Mouse (Mus musculus) MEL (cell line): ENCODE measurements around the gene Hnmt. TPM values are rescaled to one million over a fixed set of nuclear protein-coding genes. Genes with fewer than 3 reads are reported as not detected.
A peak's percentile ranks its signal among the peaks of the same experiment; 100 is the strongest.

Source experiments
- DNase-seq: peaks from one replicate; pipeline ENCODE4 v3.0.0; 2011; ENCODE audit warnings: low read depth, low spot score
- H3K27ac ChIP-seq: 2 replicates; pipeline ENCODE4 v1.5.1; 2012; ENCODE audit warnings: low read depth, mild to moderate bottlenecking, control low read depth, low read length, moderate library complexity; ENCODE audit not compliant: control insufficient read depth
- H3K27me3 ChIP-seq, 2 experiments: fragments of 150-350 bp in 1 of 2; sonication (generic) in 1 of 2; 2 replicates each; pipeline ENCODE4 v1.6.1; 2012; ENCODE audit warnings: low read length in 2 of 2, mild to moderate bottlenecking in 2 of 2, improper control_type of control experiment in 1 of 2, moderate library complexity in 1 of 2; ENCODE audit not compliant: insufficient read depth in 2 of 2, control insufficient read depth in 1 of 2
- H3K36me3 ChIP-seq, 2 experiments: 2 replicates each; pipeline ENCODE4 v1.6.1; 2012 to 2014; ENCODE audit warnings: low read length in 2 of 2, improper control_type of control experiment in 1 of 2, inconsistent platforms in 1 of 2, mild to moderate bottlenecking in 1 of 2; ENCODE audit not compliant: insufficient read depth in 2 of 2, control insufficient read depth in 1 of 2
- H3K4me1 ChIP-seq, 2 experiments: fragments of 150-350 bp in 1 of 2; sonication (generic) in 1 of 2; 2 replicates each; pipeline ENCODE4 v1.6.1; 2012; ENCODE audit warnings: low read length in 2 of 2, improper control_type of control experiment in 1 of 2, mild to moderate bottlenecking in 1 of 2; ENCODE audit not compliant: insufficient read depth in 2 of 2, control insufficient read depth in 1 of 2
- H3K4me3 ChIP-seq, 2 experiments: fragments of 150-350 bp in 1 of 2; sonication (generic) in 1 of 2; 2 replicates each; pipeline ENCODE4 v1.5.1; 2012; ENCODE audit warnings: low read depth in 2 of 2, low read length in 2 of 2, mild to moderate bottlenecking in 2 of 2, moderate library complexity in 2 of 2, control low read depth in 1 of 2, improper control_type of control experiment in 1 of 2; ENCODE audit not compliant: control insufficient read depth in 1 of 2, insufficient read depth in 1 of 2
- H3K79me2 ChIP-seq: 2 replicates; pipeline ENCODE4 v1.6.1; 2012; ENCODE audit warnings: mild to moderate bottlenecking, low read length, moderate library complexity; ENCODE audit not compliant: control insufficient read depth, poor library complexity, insufficient read depth
- H3K9ac ChIP-seq: 2 replicates; pipeline ENCODE4 v1.6.1; 2012; ENCODE audit warnings: low read depth, mild to moderate bottlenecking, control low read depth, low read length, moderate library complexity; ENCODE audit not compliant: control insufficient read depth, poor library complexity, severe bottlenecking
- H3K9me3 ChIP-seq: fragments of 150-350 bp; sonication (generic); replicated peaks from 2 replicates; pipeline ENCODE4 v1.6.1; 2012; ENCODE audit warnings: mild to moderate bottlenecking, low read length, improper control_type of control experiment, moderate library complexity; ENCODE audit not compliant: insufficient read depth
- BHLHE40 ChIP-seq: IDR thresholded peaks from 2 replicates; pipeline ENCODE4 v1.6.1; 2012; ENCODE audit warnings: low read depth, mild to moderate bottlenecking, inconsistent platforms, low read length, improper control_type of control experiment, borderline replicate concordance
- CHD2 ChIP-seq: IDR thresholded peaks from 2 replicates; pipeline ENCODE4 v1.6.1; 2011; ENCODE audit warnings: low read length, improper control_type of control experiment
- CTCF ChIP-seq, 3 experiments: IDR thresholded peaks in 2 of 3; conservative IDR thresholded peaks in 1 of 3; 2 replicates each; pipeline ENCODE4 v1.5.1; 2011 to 2012; ENCODE audit warnings: low read length in 3 of 3, low read depth in 2 of 3, mild to moderate bottlenecking in 2 of 3, improper control_type of control experiment in 1 of 3, inconsistent platforms in 1 of 3, mixed read lengths in 1 of 3, moderate library complexity in 1 of 3; ENCODE audit not compliant: control insufficient read depth in 1 of 3, insufficient read depth in 1 of 3, poor library complexity in 1 of 3, severe bottlenecking in 1 of 3
- E2F4 ChIP-seq: IDR thresholded peaks from 2 replicates; pipeline ENCODE4 v1.6.1; 2011; ENCODE audit warnings: low read depth, low read length, improper control_type of control experiment, borderline replicate concordance
- ELF1 ChIP-seq: IDR thresholded peaks from 2 replicates; pipeline ENCODE4 v1.6.1; 2014; ENCODE audit warnings: low read depth, mild to moderate bottlenecking, inconsistent platforms, low read length, improper control_type of control experiment, moderate library complexity
- EP300 ChIP-seq, 2 experiments: IDR thresholded peaks; 2 replicates each; pipeline ENCODE4 v1.6.1; 2011; ENCODE audit warnings: improper control_type of control experiment in 2 of 2, low read length in 2 of 2, low read depth in 1 of 2, mild to moderate bottlenecking in 1 of 2
- ETS1 ChIP-seq: IDR thresholded peaks from 2 replicates; pipeline ENCODE4 v1.6.1; 2012; ENCODE audit warnings: low read depth, mild to moderate bottlenecking, inconsistent platforms, low read length, improper control_type of control experiment, moderate library complexity
- GABPA ChIP-seq: IDR thresholded peaks from 2 replicates; pipeline ENCODE4 v1.6.1; 2012; ENCODE audit warnings: low read depth, mild to moderate bottlenecking, inconsistent platforms, low read length, improper control_type of control experiment, moderate library complexity
- GATA1 ChIP-seq: IDR thresholded peaks from 2 replicates; pipeline ENCODE4 v1.6.1; 2011; ENCODE audit warnings: low read depth, low read length, improper control_type of control experiment
- JUND ChIP-seq: IDR thresholded peaks from 2 replicates; pipeline ENCODE4 v1.6.1; 2011; ENCODE audit warnings: low read depth, mild to moderate bottlenecking, improper control_type of control experiment, low read length
- KAT2A ChIP-seq: conservative IDR thresholded peaks from 2 replicates; pipeline ENCODE4 v1.6.1; 2012; ENCODE audit warnings: low read depth, low read length, improper control_type of control experiment, inconsistent platforms
- MAZ ChIP-seq: IDR thresholded peaks from 2 replicates; pipeline ENCODE4 v1.6.1; 2012; ENCODE audit warnings: low read depth, mild to moderate bottlenecking, inconsistent platforms, low read length, improper control_type of control experiment
- MXI1 ChIP-seq: IDR thresholded peaks from 2 replicates; pipeline ENCODE4 v1.6.1; 2011; ENCODE audit warnings: mild to moderate bottlenecking, low read depth, low read length, improper control_type of control experiment
- NELFE ChIP-seq: IDR thresholded peaks from 2 replicates; pipeline ENCODE4 v1.6.1; 2011; ENCODE audit warnings: low read depth, low read length, improper control_type of control experiment
- NRF1 ChIP-seq: IDR thresholded peaks from 2 replicates; pipeline ENCODE4 v1.6.1; 2014; ENCODE audit warnings: low read depth, mild to moderate bottlenecking, inconsistent platforms, low read length, improper control_type of control experiment, moderate library complexity; ENCODE audit not compliant: poor library complexity, insufficient read depth, severe bottlenecking
- POLR2A ChIP-seq, 2 experiments: IDR thresholded peaks; 2 replicates each; pipeline ENCODE4 v1.6.1; 2011 to 2012; ENCODE audit warnings: low read length in 2 of 2, mild to moderate bottlenecking in 2 of 2, control low read depth in 1 of 2, improper control_type of control experiment in 1 of 2, low read depth in 1 of 2, moderate library complexity in 1 of 2; ENCODE audit not compliant: control insufficient read depth in 1 of 2, insufficient read depth in 1 of 2, poor library complexity in 1 of 2
- POLR2AphosphoS2 ChIP-seq: IDR thresholded peaks from 2 replicates; pipeline ENCODE4 v1.6.1; 2011; ENCODE audit warnings: low read length, improper control_type of control experiment
- POLR2AphosphoS5 ChIP-seq: IDR thresholded peaks from 2 replicates; pipeline ENCODE4 v1.6.1; 2012; ENCODE audit warnings: low read depth, borderline replicate concordance, mild to moderate bottlenecking, inconsistent platforms, low read length, moderate library complexity, mixed read lengths
- RAD21 ChIP-seq: IDR thresholded peaks from 2 replicates; pipeline ENCODE4 v1.6.1; 2011; ENCODE audit warnings: mild to moderate bottlenecking, low read depth, low read length, improper control_type of control experiment
- RCOR1 ChIP-seq: IDR thresholded peaks from 2 replicates; pipeline ENCODE4 v1.6.1; 2012; ENCODE audit warnings: low read depth, mild to moderate bottlenecking, inconsistent platforms, low read length, improper control_type of control experiment
- SMC3 ChIP-seq: IDR thresholded peaks from 2 replicates; pipeline ENCODE4 v1.6.1; 2011; ENCODE audit warnings: low read depth, low read length, improper control_type of control experiment
- TAL1 ChIP-seq: IDR thresholded peaks from 2 replicates; pipeline ENCODE4 v1.6.1; 2012; ENCODE audit warnings: mild to moderate bottlenecking, inconsistent platforms, low read length, moderate library complexity, mixed read lengths
- TCF12 ChIP-seq: IDR thresholded peaks from 2 replicates; pipeline ENCODE4 v1.6.1; 2014; ENCODE audit warnings: low read depth, mild to moderate bottlenecking, inconsistent platforms, low read length, improper control_type of control experiment, moderate library complexity
- USF1 ChIP-seq: IDR thresholded peaks from 2 replicates; pipeline ENCODE4 v1.6.1; 2014; ENCODE audit warnings: low read depth, mild to moderate bottlenecking, inconsistent platforms, low read length, improper control_type of control experiment, moderate library complexity
- ZC3H11A ChIP-seq: IDR thresholded peaks from 2 replicates; pipeline ENCODE4 v1.6.1; 2012; ENCODE audit warnings: low read depth, mild to moderate bottlenecking, inconsistent platforms, low read length, improper control_type of control experiment
- ZNF384 ChIP-seq: IDR thresholded peaks from 2 replicates; pipeline ENCODE4 v1.6.1; 2012; ENCODE audit warnings: low read depth, mild to moderate bottlenecking, inconsistent platforms, low read length, improper control_type of control experiment
- polyA plus RNA-seq, 2 experiments: library from polyadenylated mRNA; stranded (reverse) in 1 of 2; unstranded in 1 of 2; fragments of >175 nt in 1 of 2; fragments of >200 nt in 1 of 2; gene quantifications; 2 replicates each; pipeline versions ENCODE4 v1.2.1 to v1.2.4; 2012; ENCODE audit warnings: low replicate concordance in 2 of 2, low read depth in 1 of 2; ENCODE audit not compliant: insufficient read length in 2 of 2, insufficient read depth in 1 of 2, missing spikeins in 1 of 2
- total RNA-seq: library from RNA; depleted of rRNA; stranded (reverse); fragments of 300-350 nt; gene quantifications from 2 replicates; pipeline ENCODE4 v1.2.3, GENCODE M21; 2012; rRNA removed

Gene Hnmt
- total RNA-seq (6.0 and 7.0 TPM in 2 replicates), polyA plus RNA-seq (1 to 10 TPM in 1 of 2 experiments, not detected in 1; 3.0 TPM)

- H3K27ac ChIP-seq = peak within 1 kb of the TSS; percentile 68
- peak; percentile 55 for DNase-seq
- TF ChIP-seq POLR2AphosphoS5 = no peak
- no peak for TF ChIP-seq BHLHE40
- no peak for TF ChIP-seq NRF1
- TF ChIP-seq CHD2 = no peak
- no peak for TF ChIP-seq CTCF (IDR thresholded peaks at IDR 0.05 in 2 of 3, conservative IDR thresholded peaks at IDR 0.05 in 1 of 3; ENCODE audit: control insufficient read depth in 1 of 3, insufficient read depth in 1 of 3, low read depth in 2 of 3, low read length in 3 of 3, poor library complexity in 1 of 3, severe bottlenecking in 1 of 3)
- TF ChIP-seq GABPA = no peak
- no peak for TF ChIP-seq ZNF384
- TF ChIP-seq NELFE = no peak
- no peak for TF ChIP-seq POLR2AphosphoS2
- TF ChIP-seq KAT2A = no peak
- TF ChIP-seq POLR2A (IDR thresholded peaks at IDR 0.05; ENCODE audit: control insufficient read depth in 1 of 2, insufficient read depth in 1 of 2, low read depth in 1 of 2, low read length in 2 of 2, poor library complexity in 1 of 2) = no peak
- no peak for TF ChIP-seq TCF12
- TF ChIP-seq RCOR1 = no peak
- TF ChIP-seq USF1 = no peak
- TF ChIP-seq, all 39 proteins: peak for 0
- H3K36me3 ChIP-seq = peaks cover 0 to 11% of the 10 kb centered on the region in 2 experiments; a peak in 2 of 4 replicates
- H3K4me3 ChIP-seq = peak within 1 kb of the TSS; percentile 65 to 77
- no peaks in the 10 kb centered on the region for H3K79me2 ChIP-seq
- no peaks in the 10 kb centered on the region; a peak in 2 of 4 replicates for H3K4me1 ChIP-seq
- no peaks in the 10 kb centered on the region for H3K27me3 ChIP-seq
- H3K9me3 ChIP-seq = no peaks in the 10 kb centered on the region
- H3K9ac ChIP-seq = peak within 1 kb of the TSS; percentile 65
Observed at GRCm38 (mm10) chr2:24049344-24049990, at the start of gene Hnmt. Gene Hnmt, minus strand, starts transcription at chr2:24049394.

- H3K9ac ChIP-seq = no peak within 1 kb of the TSS
- H3K27ac ChIP-seq = no peak within 1 kb of the TSS
- H3K36me3 ChIP-seq = no peaks in the 10 kb centered on the region
- DNase-seq = no peak
- H3K9me3 ChIP-seq = no peaks in the 10 kb centered on the region
- no peaks in the 10 kb centered on the region for H3K27me3 ChIP-seq
- no peaks in the 10 kb centered on the region for H3K4me1 ChIP-seq
- no peak within 1 kb of the TSS for H3K4me3 ChIP-seq
- H3K79me2 ChIP-seq = no peaks in the 10 kb centered on the region
- TF ChIP-seq GABPA (no peak), CHD2 (no peak), EP300 (IDR thresholded peaks at IDR 0.05; ENCODE audit: low read depth in 1 of 2, low read length in 2 of 2) (no peak), ELF1 (no peak), POLR2A (IDR thresholded peaks at IDR 0.05; ENCODE audit: control insufficient read depth in 1 of 2, insufficient read depth in 1 of 2, low read depth in 1 of 2, low read length in 2 of 2, poor library complexity in 1 of 2) (no peak), E2F4 (no peak), ETS1 (no peak), MAZ (no peak), TAL1 (no peak), ZC3H11A (no peak), GATA1 (no peak), SMC3 (no peak), MXI1 (no peak), JUND (no peak), RAD21 (no peak)
- TF ChIP-seq, all 39 proteins: peak for 0
Observed at GRCm38 (mm10) chr2:24096495-24096894, 47.3 kb upstream of the Hnmt start, which contains the start of gene Tbpl2. Gene Tbpl2, minus strand, starts transcription at chr2:24096595.
